Mouse (Mus musculus): ENCODE data around the gene Entpd3.

Entpd3 gene

DNA sequence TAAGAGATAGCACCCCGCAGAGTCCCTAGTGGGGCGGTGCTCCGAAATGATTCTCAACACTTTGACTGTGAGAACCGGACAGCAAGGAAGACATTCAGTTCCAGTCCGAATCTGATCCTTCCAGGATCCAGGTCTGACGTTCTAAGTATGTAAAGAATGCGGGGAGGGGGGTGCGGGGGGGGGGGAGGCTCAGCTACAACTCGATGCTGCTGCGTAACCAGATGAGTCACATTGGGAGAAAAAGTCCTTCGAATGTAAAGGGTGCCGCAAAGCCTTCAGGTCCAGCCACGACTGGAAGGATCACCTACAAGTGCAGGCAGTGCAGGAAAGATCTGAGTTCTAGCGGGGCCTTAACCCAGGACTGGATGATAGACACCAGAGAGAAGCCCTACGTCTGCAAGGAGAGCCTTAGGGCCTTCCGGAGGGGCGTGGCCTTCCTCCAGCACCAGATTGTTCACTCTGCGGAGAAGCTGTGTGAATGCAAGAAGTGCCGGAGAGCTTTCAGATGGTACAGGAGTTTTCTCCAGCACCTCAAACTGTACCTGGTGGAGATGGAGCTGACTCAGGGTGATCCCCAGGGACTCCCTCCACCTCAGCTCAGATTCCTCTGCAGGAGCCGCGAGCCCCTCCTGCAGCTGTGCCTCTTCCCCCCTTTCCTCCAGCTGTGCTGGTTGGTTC, 42.5 kb downstream of the Entpd3 start:
- peak; percentile 54 for DNase-seq (ENCODE audit: low spot score)

GRCm38 (mm10) chr9:120582619-120583308, 43.1 kb downstream of the Entpd3 start:
- DNase-seq (ENCODE audit: low spot score): peak; percentile 84

- DNase-seq (ENCODE audit: low spot score): no peak
Observed at GRCm38 (mm10) chr9:120583314-120583713, 43.7 kb downstream of the Entpd3 start.

GRCm38 (mm10) chr9:120586546-120586945, 46.9 kb downstream of the Entpd3 start:
- peak; percentile 50 for DNase-seq (ENCODE audit: low spot score)

GRCm38 (mm10) chr9:120591490-120591889, 51.9 kb downstream of the Entpd3 start:
- peak; percentile 55 for DNase-seq (ENCODE audit: low spot score)

GRCm38 (mm10) chr9:120593383-120594101, 53.9 kb downstream of the Entpd3 start:
- no peak for DNase-seq (ENCODE audit: low spot score)

DNA sequence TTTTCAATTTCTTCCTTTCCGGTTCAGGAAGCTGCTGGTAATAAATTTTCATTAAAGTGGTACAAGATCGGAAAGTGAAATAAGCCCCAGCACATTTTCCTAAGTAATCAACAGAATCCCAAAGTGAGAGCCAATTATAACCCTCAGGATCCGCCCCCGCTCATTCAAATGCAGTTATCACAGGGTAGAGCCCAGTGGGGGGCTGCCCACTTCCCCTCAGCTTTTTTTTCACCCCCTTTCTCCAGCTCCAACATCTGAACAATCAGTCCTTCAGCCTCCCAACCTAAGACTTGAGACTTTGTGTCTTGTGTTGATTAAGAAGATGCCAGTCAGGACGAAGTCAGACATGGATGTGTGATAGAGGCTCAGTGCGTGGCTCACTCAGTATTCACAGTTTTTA, 55.2 kb downstream of the Entpd3 start:
- DNase-seq (ENCODE audit: low spot score): no peak

GRCm38 (mm10) chr9:120595306-120595705, 55.7 kb downstream of the Entpd3 start:
- DNase-seq (ENCODE audit: low spot score): no peak

- DNase-seq (ENCODE audit: low spot score): peak; percentile 66
Observed at GRCm38 (mm10) chr9:120601488-120602171, 62.0 kb downstream of the Entpd3 start.

GRCm38 (mm10) chr9:120602172-120602838, 62.7 kb downstream of the Entpd3 start:
- DNase-seq (ENCODE audit: low spot score): peak; percentile 68

GRCm38 (mm10) chr9:120602839-120603511, 63.4 kb downstream of the Entpd3 start:
- peak; percentile 86 for DNase-seq (ENCODE audit: low spot score)

GRCm38 (mm10) chr9:120603512-120603908, 63.9 kb downstream of the Entpd3 start:
- DNase-seq (ENCODE audit: low spot score): no peak

GRCm38 (mm10) chr9:120603956-120604355, 64.3 kb downstream of the Entpd3 start:
- no peak for DNase-seq (ENCODE audit: low spot score)

DNA sequence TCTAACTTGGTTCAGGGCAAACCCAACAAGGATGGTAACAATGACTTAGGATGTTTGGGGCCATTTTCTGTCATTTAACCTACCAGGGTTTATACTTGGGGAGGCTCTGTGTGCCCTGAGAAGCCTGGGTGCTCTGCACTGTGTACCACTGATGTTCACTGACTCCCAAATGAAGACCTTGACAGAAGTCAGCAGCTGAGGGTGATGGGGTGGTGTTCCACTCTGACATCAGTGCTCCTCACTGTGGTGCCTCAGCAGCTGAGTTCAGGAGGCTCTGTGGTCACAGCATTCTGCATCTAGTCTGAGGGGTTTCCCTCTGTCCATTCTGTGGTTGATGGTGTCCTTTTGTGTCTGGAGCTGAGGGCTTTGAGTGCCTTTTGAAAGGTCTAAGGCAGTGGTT, 71.4 kb downstream of the Entpd3 start:
- DNase-seq (ENCODE audit: low spot score): no peak

DNA sequence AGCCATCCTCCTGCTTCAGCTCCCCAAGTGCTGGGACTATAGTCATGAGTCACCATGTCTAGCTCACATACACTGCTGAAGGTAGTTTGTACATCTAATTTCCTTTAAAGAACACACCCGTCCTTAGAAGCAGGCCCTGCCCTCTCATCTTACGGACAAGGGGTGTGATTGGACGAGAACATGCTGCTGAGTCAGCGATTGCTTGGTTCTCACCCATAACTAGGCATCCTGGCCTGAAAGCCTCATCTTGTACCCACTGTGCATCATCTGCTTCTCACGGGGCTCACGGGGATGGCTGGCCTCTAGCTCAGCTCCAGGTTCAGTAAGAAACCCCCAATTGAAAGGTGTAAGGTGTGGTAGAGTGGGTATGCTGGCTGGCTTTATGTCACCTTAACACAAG, 74.4 kb downstream of the Entpd3 start:
- DNase-seq (ENCODE audit: low spot score): no peak
